Mouse (Mus musculus): ENCODE measurements around the gene Ccdc127. TPM values are rescaled to one million over a fixed set of nuclear protein-coding genes. Genes with fewer than 3 reads are reported as not detected.

Ccdc127 gene
- 60.7 and 61.7 TPM in 2 replicates for polyA plus RNA-seq (2015; fragmentation: Nextera tagmentation; extraction: Ambion mirVana)

DNA sequence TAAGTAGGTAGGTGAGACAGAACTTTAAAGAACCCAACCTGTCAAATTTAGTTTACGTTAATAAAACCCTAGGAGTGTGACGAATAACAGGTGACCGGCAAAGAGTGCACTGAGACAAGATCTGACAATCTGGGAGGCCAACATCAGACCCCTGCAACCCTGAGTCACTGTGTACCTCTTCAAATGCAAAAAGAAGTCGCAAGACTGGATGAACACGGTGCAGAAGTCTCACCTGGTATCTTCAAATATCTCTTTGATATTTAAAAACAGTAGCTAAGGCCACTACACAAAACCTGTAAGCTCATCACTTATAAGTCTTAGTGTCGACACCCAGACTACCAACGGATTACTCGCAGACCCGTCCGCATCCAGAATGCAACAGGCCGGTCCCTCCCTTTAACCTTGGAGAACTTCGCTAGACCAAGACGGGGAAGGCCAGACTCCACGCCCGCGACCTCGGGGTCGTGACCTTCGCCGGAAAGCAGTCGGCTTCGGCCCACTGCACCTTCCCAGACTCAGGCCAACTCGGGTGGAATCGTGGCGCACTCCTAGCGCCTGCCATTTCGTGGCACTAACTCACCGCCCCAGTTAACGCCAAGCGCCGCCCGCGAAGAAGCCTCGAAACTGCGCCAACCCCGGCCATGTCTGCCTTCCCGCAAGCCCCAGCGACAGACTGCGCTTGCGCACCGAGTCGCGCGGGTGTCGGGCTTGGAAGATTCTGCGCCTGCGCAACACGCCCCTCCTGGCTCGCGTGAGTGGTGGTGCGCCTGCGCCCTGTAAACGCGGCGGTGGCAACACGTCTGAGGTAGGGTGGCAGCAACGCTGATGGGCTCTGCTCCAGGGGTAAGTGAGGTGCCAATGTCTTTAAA lies at the start of gene Ccdc127, which contains the start of gene Sdha:
Gene Ccdc127, plus strand, starts transcription at position 744 of the 869 bp plus-strand sequence.
Gene Sdha, minus strand, starts transcription at position 715 of the 869 bp plus-strand sequence.
- Histone ChIP-seq H3K36me3 (peaks cover 22% of the 10 kb centered on the region), H3K27me3 (no peaks in the 10 kb centered on the region), H3K4me3 (replicated peaks) (peak within 1 kb of the TSS; percentile 76), H3K4me1 (peaks cover 17% of the 10 kb centered on the region), H3K9me3 (replicated peaks) (no peaks in the 10 kb centered on the region), H3K9ac (peak within 1 kb of the TSS; percentile 84), H3K4me2 (peak within 1 kb of the TSS; percentile 59), H3K27ac (peak within 1 kb of the TSS; percentile 93)
- WGBS, result under 1% methylated on average over 57 of the region's 57 CpGs
- peak; percentile 99 for ATAC-seq (replicated peaks; ENCODE audit: low FRiP score)

- peaks cover 46% of the 10 kb centered on the region for H3K36me3 ChIP-seq
- 36% methylated on average over 4 of the region's 4 CpGs for WGBS
- H3K27ac ChIP-seq, result no peak overlapping the region
- no peak overlapping the region for H3K4me2 ChIP-seq
- no peaks in the 10 kb centered on the region for H3K27me3 ChIP-seq
- H3K4me1 ChIP-seq, result no peaks in the 10 kb centered on the region
- H3K4me3 ChIP-seq (replicated peaks), result no peak overlapping the region
- ATAC-seq (replicated peaks; ENCODE audit: low FRiP score), result peak; percentile 81
- H3K9me3 ChIP-seq (replicated peaks), result no peaks in the 10 kb centered on the region
- no peak overlapping the region for H3K9ac ChIP-seq
These were observed 49.0 kb upstream of the Ccdc127 start for GRCm38 (mm10) chr13:74300925-74301606.

GRCm38 (mm10) chr13:74301607-74301984 lies 48.5 kb upstream of the Ccdc127 start:
- Histone ChIP-seq H3K27me3 (no peaks in the 10 kb centered on the region), H3K9me3 (replicated peaks) (no peaks in the 10 kb centered on the region), H3K4me3 (replicated peaks) (no peak overlapping the region), H3K27ac (no peak overlapping the region), H3K9ac (no peak overlapping the region), H3K4me1 (no peaks in the 10 kb centered on the region), H3K36me3 (peaks cover 51% of the 10 kb centered on the region), H3K4me2 (no peak overlapping the region)
- peak; percentile 37; the same call in 1 of the 2 replicates for ATAC-seq (replicated peaks; ENCODE audit: low FRiP score)
- 81% methylated on average over 6 of the region's 6 CpGs for WGBS

GRCm38 (mm10) chr13:74302050-74303037 lies 47.8 kb upstream of the Ccdc127 start:
- Histone ChIP-seq H3K36me3 (peaks cover 59% of the 10 kb centered on the region), H3K9me3 (replicated peaks) (no peaks in the 10 kb centered on the region), H3K27ac (no peak overlapping the region), H3K27me3 (no peaks in the 10 kb centered on the region), H3K4me2 (no peak overlapping the region), H3K9ac (no peak overlapping the region), H3K4me1 (no peaks in the 10 kb centered on the region), H3K4me3 (replicated peaks) (no peak overlapping the region)
- WGBS, result 84% methylated on average over 10 of the region's 10 CpGs
- 0 out of 2 replicates have a peak, but pooled peaks have one; percentile 19 for ATAC-seq (replicated peaks; ENCODE audit: low FRiP score)

DNA sequence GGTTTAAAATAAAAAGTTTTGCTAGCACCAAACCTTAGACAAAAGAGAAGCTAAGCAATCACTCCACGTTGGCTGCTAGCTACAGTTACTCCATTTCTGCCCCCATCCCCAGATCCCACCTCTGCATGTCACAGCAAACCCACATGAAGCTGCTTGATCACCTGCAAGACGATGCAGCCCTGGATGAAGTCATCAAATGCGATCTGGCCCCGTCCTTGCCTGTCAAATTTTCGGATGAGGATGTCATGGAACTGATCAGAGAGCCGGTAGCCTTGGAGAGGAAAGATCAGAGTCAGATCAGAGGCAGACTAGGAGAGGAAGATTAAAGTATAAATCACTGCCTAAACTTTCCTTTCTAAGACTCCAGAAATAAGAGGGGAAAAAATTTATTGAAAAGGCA lies 44.7 kb upstream of the Ccdc127 start:
- Histone ChIP-seq H3K9ac (no peak overlapping the region), H3K4me3 (replicated peaks) (no peak overlapping the region), H3K4me1 (no peaks in the 10 kb centered on the region), H3K9me3 (replicated peaks) (no peaks in the 10 kb centered on the region), H3K27ac (no peak overlapping the region), H3K36me3 (peaks cover 87% of the 10 kb centered on the region), H3K27me3 (no peaks in the 10 kb centered on the region), H3K4me2 (no peak overlapping the region)
- 93% methylated on average over 6 of the region's 6 CpGs for WGBS
- no peak for ATAC-seq (replicated peaks; ENCODE audit: low FRiP score)

GRCm38 (mm10) chr13:74305780-74306179 lies 44.3 kb upstream of the Ccdc127 start:
- no peaks in the 10 kb centered on the region for H3K9me3 ChIP-seq (replicated peaks)
- ATAC-seq (replicated peaks; ENCODE audit: low FRiP score), result no peak
- H3K4me1 ChIP-seq, result no peaks in the 10 kb centered on the region
- H3K4me3 ChIP-seq (replicated peaks), result no peak overlapping the region
- no peak overlapping the region for H3K9ac ChIP-seq
- no peak overlapping the region for H3K27ac ChIP-seq
- no peak overlapping the region for H3K4me2 ChIP-seq
- whole genome bisulfite sequencing, result 93% methylated on average over 1 of the region's 1 CpGs
- peaks cover 91% of the 10 kb centered on the region for H3K36me3 ChIP-seq
- no peaks in the 10 kb centered on the region for H3K27me3 ChIP-seq

GRCm38 (mm10) chr13:74314616-74315015 lies 35.5 kb upstream of the Ccdc127 start:
- WGBS, result 88% methylated on average over 3 of the region's 3 CpGs
- Histone ChIP-seq H3K27ac (no peak overlapping the region), H3K4me2 (no peak overlapping the region), H3K27me3 (no peaks in the 10 kb centered on the region), H3K4me3 (replicated peaks) (no peak overlapping the region), H3K36me3 (peaks cover 35% of the 10 kb centered on the region), H3K9ac (no peak overlapping the region), H3K9me3 (replicated peaks) (no peaks in the 10 kb centered on the region), H3K4me1 (peaks cover 14% of the 10 kb centered on the region)
- no peak for ATAC-seq (replicated peaks; ENCODE audit: low FRiP score)

DNA sequence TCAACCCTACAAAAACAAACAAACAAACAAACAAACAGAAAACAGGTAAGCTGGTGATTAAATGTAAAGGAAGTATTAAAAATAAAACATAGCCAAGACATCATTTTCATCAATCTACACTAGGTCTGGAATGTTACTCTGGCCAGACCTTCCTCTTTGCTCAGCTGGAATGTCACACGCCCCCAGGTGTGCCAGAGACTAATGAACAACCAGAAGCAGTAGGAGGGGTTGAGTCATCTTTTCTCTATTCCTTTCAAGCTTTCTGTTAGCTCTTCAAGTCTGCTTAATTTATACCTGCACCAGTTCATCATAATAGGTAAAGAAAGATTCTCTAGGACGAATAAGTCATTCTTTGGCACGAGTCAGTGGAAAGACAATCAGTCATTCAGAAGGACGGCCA lies 33.7 kb upstream of the Ccdc127 start:
- H3K4me3 ChIP-seq (replicated peaks), result peak overlapping the region; percentile 89
- no peak for ATAC-seq (replicated peaks; ENCODE audit: low FRiP score)
- H3K9me3 ChIP-seq (replicated peaks), result no peaks in the 10 kb centered on the region
- H3K4me2 ChIP-seq, result peak overlapping the region; percentile 76
- H3K27me3 ChIP-seq, result no peaks in the 10 kb centered on the region
- H3K36me3 ChIP-seq, result peaks cover 37% of the 10 kb centered on the region
- peaks cover 14% of the 10 kb centered on the region for H3K4me1 ChIP-seq
- H3K9ac ChIP-seq, result peak overlapping the region; percentile 85
- WGBS, result 23% methylated on average over 4 of the region's 4 CpGs
- peak overlapping the region; percentile 89 for H3K27ac ChIP-seq

DNA sequence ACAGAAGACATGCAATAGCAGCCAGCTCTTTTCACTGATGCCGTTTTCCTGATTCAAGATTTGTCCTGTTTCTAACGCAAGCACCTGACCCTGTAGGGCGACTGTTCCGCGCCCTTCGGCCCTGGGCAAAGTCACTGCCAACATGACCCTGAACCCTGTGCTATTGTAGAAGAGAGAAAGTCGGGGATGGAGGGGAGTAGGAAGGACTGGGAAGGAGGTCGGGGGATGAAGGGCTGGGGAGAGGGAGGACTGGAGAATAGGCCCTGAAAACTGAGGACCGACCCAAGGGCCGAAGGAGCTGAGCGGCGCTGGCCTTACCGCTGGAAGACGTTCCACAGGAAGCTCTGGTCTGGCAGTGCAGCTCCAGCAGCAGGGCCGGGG lies 33.3 kb upstream of the Ccdc127 start:
- Histone ChIP-seq H3K4me2 (peak overlapping the region; percentile 76), H3K9me3 (replicated peaks) (no peaks in the 10 kb centered on the region), H3K27ac (peak overlapping the region; percentile 89), H3K27me3 (no peaks in the 10 kb centered on the region), H3K4me1 (peaks cover 14% of the 10 kb centered on the region), H3K4me3 (replicated peaks) (peak overlapping the region; percentile 89), H3K9ac (peak overlapping the region; percentile 85), H3K36me3 (peaks cover 37% of the 10 kb centered on the region)
- WGBS, result 3% methylated on average over 15 of the region's 15 CpGs
- ATAC-seq (replicated peaks; ENCODE audit: low FRiP score), result no peak

DNA sequence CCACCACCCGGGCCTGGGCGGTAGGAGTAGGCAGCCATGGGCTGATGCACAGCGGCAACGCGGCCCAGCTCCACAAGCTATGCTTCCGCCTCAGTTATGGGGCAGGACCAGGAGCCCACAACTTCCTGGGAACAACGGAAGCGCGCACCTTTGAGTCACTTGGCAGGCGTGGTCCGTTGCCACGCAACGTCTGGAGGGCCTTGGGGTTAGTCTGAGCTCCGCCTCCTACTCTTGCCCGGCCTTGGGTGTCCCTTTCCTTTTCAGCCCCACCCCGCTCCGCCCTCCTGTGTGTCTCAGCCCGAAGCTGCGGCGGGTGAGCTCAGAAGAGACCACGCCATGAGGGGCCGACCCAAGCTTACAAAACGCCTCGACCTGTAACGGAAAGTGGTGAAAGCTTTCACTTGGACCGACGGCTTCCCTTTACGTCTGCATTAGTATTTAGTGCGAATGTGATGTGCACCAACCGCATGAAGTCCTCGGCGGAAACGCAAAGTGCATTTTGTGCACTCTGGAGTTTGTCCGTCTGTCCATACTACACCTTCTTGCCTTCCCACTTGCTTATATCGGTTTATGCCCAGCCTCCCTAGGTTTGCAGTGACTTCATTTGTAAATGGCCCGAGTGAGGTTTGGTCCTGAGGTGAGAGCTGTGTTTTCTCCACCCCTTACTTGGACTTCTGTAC lies 32.8 kb upstream of the Ccdc127 start, which contains the start of gene Pdcd6:
Gene Pdcd6, minus strand, starts transcription at position 411 of the 680 bp plus-strand sequence.
- Histone ChIP-seq H3K4me1 (peaks cover 14% of the 10 kb centered on the region), H3K36me3 (peaks cover 42% of the 10 kb centered on the region), H3K9me3 (replicated peaks) (no peaks in the 10 kb centered on the region), H3K9ac (peak within 1 kb of the TSS; percentile 85), H3K4me2 (peak within 1 kb of the TSS; percentile 76), H3K27ac (peak within 1 kb of the TSS; percentile 89), H3K4me3 (replicated peaks) (peak within 1 kb of the TSS; percentile 89), H3K27me3 (no peaks in the 10 kb centered on the region)
- WGBS, result under 1% methylated on average over 36 of the region's 36 CpGs
- peak; percentile 100 for ATAC-seq (replicated peaks; ENCODE audit: low FRiP score)

DNA sequence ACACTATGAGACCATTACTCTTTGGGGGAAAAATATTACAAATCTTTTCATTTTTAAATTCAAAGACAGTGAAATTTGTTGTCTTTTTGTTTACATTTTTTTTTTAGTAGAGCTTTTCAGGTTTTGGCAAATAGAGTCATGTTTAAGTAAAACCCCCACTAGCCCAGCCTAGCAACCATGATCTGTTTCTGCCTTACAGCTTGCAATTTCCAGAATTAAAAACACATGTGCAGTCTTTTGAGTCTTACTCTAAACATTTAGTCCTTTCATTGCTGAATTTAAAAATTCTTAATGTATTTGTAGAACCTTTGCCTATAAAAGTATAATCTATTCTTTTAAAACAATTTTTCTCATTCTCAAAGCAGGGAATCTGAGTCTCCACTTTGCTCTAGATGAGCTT lies 20.8 kb upstream of the Ccdc127 start:
- Histone ChIP-seq H3K9ac (no peak overlapping the region), H3K4me2 (no peak overlapping the region), H3K9me3 (replicated peaks) (no peaks in the 10 kb centered on the region), H3K36me3 (peaks cover 82% of the 10 kb centered on the region), H3K4me1 (no peaks in the 10 kb centered on the region), H3K4me3 (replicated peaks) (no peak overlapping the region), H3K27me3 (no peaks in the 10 kb centered on the region), H3K27ac (no peak overlapping the region)
- ATAC-seq (replicated peaks; ENCODE audit: low FRiP score), result no peak

All from kidney, embryonic 15.5 days (tissue).